Mouse (Mus musculus): Measurements from ENCODE around the gene Gdf1.

GRCm38 (mm10) chr8:70377049-70377448, 47.4 kb downstream of the Gdf1 start:
- TF ChIP-seq POLR2A (IDR thresholded peaks at IDR 0.05; ENCODE audit: low read depth, low read length), result no peak
- TF ChIP-seq CTCF (IDR thresholded peaks at IDR 0.05; ENCODE audit: borderline replicate concordance, insufficient read depth, low read length), result peak; percentile 34; the same call in 1 of the 2 replicates
